Mouse (Mus musculus) layer of hippocampus, adult 11-12 months (tissue): ENCODE results near the gene Dock10.

ENCODE experiments used
- DNase-seq: peaks from one replicate; pipeline ENCODE4 v3.0.0; 2022; ENCODE audit warnings: low spot score

Dock10 gene

DNA sequence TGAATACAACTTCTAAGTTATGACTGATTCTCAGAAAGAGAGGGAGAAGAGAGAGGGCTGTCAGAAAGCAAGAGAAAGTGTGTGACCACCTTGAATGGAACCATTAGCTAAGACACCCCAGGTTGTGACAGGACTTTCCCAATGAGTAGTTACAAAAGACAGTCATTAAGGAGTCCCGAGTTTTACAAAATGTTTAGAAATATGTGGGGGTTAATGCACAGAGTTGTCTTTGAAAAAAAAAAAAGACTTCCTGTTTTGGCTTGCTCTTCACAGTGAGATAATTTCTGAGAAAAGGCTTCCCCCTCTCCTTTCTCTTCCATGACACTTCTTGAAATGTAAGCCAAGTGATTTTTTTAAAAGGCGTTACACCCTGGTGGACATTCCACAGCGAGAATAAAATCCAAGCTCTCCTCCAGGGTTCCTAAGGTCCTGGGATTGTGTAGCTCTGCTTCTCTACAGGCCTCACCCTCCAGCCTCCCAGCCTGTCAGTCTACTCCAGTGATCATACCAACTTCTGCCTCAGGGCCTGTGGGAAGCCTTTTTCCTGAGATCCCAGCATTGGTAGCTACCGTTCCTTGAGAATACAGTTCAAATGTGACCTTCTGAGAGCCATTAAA is 144.8 kb downstream of the Dock10 start:
- DNase-seq, result no peak

DNA sequence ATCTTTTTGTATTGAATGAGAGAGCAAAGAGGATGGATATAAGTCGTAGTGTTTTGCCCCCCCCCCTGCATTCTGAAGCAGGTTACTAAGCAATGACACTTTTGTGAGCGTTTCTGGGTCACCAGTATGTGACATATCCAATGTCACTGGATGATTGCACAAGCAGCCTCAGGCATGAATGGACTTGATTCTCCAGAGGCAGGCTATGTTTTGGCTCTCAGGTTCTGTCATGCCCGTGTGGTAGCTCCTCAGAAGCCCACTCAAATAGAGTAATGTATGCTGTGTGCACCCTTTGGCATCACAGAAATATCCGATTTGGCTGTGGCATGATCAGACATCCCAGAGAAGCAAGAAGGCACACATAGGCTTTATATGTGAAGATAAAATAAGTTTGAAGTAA is 150.8 kb downstream of the Dock10 start:
- no peak for DNase-seq

DNA sequence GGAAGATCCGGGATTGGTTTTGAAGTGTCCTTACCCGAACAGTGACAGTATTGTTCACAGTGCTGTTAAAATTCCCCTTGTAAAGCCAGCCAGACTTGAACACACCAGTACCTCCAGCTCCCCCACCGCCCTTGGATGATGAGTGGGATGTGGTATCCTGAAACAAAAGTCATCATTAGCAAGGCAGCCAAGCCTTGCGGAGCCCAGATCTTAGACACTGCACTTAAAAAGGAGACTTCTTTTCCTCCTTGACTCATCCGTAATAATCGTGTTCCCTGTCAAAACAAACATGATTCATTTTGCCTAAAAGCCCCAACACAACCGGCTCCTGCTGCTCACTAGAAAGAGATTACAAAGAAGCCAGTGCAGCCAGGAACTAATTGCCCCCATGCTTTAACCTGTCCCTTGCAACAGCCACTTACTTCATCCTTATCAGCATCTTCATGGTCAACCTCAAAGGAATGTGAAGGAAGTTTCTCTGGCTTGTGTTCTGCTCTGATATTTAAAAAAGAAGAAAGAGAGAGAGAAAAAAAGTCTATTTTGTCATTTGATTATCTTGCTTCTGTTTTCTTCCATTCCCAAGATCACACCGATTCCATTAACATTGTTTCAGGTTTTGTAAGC is 152.1 kb downstream of the Dock10 start:
- DNase-seq, result peak; percentile 28

DNA sequence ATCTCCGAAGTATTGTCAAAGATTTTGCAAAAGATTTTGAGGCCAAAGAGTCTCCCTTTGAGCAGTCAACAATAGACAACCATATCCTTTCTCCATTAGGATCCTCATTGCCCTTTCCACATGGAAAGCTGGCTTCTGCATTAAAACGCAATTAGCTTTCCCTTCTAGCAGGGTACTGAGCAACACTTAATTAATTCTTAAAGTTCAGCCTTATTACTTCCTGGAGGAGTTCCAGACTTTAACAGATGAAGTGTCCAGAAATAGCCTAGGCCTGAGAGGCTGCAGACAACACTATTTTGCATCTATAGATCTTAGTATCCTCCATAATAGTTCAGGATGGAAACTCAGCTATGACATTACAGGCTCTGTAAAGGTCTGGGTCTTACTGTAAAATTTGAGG is 154.0 kb downstream of the Dock10 start:
- DNase-seq, result no peak

DNA sequence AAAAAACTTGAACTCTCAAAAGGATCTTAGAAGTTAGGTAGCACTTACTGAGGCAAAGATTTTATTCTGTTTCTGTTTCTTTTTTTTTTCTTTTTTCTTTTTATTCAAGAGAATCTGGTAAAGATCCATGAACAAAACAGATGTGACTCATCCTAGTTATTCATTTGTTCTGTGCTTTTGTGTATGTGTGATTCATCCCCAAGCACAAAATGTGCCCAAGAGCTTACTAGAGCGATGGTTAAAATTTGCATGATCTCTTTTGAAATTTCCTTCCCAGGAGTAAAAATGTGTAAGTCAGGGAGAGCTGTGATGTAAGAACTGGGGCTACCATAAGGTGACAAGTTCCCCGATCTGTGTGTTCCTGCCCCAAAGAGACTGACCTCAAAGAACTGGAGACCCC is 155.2 kb downstream of the Dock10 start:
- DNase-seq, result no peak

DNA sequence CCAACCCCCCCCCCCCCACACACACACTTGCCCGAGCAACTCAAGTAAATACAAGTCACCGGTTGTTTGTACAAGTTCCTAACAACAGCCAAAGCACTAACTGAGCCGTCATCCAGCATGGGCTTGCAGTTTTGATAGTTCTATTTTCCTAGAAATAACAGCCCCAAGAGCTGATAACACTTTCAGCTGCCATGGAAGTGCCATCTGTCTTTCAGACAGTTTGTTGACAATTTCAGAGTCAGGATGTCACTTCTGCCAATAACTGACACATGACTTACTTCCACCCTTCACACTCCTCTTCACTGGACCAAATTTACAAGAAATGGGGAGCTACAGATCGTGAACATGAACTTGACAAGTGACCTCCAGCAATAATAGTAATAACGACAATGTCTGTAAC is 175.0 kb downstream of the Dock10 start:
- DNase-seq, result peak; percentile 24

DNA sequence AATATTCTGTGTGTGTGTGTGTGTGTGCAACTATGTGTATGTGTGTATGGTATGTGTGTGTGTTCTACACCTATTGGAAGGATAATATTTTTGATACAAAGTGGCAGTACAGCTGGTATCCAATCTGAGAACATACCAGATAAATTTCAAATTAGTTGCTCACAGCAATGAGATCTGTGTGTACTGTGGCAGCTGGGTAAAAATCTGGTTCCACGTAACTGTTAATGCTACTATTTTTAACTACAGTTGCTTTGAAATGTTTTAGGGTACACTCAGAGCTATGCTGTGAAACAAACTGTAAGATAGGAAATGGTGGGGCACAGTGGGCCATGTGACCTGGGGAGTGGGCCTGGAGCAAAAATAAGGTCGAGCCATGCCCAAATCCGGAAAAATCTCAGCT is 176.1 kb downstream of the Dock10 start:
- DNase-seq, result peak; percentile 64

DNA sequence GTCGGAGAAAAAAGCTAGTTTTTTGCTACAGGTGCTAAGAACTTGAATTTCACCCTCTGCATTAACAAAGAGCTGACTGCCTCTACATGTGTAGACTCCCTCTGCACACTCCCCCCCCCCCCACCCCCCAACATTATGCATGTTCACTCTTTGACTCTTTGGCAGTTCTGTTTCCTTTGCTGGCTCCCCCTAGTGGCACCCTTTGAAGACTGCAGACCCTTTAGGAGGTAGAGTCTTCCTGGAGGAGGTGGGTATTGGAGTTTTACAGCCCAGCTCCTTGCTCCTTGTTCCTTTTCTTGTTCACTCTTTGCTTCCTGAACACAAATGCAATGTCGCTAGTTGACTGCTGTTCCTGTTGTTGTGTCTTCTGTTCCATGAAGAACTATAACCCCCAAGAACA is 181.4 kb downstream of the Dock10 start:
- no peak for DNase-seq

DNA sequence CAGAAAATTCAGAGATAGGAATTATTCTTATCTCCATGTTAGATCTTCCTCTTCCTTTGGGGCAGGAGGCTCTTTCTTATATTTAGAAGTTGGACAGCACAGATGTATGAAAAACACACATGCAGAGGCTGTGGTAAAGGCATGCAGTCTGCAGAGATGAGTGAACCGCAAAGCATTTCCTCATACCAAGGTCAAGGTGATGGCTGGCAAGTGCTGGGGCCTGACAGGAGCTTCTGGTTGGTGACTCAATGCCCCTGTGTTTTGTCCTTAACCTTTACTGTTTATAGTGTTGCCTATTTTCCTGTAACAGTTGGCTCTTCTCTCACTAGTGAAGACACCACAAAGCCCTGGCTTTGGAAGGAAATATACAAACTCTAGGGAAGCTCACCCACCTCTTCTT is 201.9 kb downstream of the Dock10 start:
- no peak for DNase-seq

DNA sequence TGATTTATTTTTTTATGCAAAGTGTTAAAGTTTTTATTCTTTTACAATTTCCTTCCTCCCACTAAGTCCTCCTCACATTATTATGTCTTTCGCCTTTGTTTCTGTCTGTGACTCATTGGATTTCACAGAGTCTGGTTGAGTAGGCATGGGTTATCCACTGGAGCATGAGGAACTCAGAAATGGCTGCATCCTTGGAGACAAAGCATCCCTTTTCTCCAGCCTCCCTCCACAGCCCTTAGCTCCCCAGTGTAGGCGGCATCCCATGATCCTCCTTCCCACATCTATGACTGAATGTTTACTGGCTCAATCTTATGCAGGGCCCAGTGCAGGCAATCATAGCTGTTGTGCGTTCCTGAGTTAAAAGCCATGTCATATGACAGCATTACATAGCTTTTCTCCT is 216.8 kb downstream of the Dock10 start:
- no peak for DNase-seq

DNA sequence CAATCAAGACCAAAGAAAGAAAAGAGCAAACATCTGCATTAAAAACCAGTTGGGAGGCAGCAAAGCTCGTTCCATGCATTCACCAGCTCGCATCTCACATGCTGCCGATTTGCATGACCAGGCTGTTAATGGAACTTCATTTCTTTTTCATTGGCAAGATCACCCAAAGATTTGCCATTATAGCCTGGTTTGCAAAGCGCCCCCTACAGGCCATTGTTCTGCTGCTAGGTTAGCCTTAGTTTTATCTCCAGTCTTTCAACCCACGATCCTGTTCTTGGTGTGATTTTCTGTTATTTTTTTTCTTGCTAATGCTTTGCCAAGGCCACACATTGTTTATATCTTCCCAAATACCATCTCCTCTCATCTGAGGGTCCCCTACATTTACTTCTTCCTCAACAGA is 236.1 kb downstream of the Dock10 start:
- no peak for DNase-seq

DNA sequence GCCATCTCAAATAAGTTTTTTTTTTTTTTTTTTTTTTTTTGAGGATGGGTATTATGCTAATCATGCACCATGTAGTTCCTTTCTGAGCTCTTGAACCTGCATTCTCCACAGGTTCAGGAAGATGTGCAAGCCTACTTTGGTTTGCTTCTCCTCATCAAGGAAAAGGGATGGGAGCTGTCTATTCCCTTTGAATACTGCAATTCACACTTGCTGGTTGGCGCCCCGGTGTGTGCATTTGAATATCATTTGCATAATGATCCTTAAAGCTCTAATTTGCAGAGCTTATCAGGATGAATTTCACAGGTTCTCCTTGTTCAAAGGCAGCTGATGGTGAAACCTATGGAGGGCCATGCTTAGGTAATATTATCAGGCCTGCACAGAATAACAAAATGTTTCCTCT is 237.9 kb downstream of the Dock10 start:
- no peak for DNase-seq

DNA sequence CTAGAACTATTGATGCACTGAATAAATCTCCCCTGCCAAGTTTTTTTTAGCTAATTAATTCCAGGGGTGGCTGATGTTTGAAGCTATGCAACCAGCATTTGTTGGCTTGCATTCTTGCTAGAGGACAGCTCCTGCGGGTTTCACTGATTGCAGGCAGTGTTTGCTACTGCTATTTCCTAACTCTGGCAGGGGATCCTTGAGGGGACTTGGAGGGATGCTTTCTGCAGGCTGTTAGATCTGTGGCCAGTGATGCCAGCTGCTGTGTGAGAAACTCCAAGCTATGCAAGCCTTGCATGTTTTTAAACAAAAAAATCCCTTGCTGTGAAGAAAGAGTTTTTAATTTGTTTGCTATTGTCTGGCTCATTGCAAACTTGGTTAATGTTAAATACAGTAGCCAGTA is 238.4 kb downstream of the Dock10 start:
- no peak for DNase-seq

DNA sequence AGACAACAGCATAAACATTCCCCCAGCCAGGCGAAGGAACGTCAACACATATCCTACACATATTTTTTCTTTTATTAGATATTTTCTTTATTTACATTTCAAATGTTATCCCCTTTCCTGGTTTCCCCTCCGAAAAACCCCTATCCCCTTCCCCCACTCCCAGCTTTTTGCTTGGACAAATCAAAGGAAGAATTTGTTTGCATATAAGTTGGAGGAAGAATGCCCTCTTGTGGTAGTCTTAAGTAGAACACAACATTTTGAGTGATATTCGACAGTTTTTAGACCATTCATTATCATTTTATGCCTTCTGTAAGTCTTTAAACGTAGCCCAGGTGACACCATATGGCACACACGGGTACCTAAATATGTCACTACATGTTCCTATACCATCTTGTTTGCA is 242.5 kb downstream of the Dock10 start:
- DNase-seq, result no peak

DNA sequence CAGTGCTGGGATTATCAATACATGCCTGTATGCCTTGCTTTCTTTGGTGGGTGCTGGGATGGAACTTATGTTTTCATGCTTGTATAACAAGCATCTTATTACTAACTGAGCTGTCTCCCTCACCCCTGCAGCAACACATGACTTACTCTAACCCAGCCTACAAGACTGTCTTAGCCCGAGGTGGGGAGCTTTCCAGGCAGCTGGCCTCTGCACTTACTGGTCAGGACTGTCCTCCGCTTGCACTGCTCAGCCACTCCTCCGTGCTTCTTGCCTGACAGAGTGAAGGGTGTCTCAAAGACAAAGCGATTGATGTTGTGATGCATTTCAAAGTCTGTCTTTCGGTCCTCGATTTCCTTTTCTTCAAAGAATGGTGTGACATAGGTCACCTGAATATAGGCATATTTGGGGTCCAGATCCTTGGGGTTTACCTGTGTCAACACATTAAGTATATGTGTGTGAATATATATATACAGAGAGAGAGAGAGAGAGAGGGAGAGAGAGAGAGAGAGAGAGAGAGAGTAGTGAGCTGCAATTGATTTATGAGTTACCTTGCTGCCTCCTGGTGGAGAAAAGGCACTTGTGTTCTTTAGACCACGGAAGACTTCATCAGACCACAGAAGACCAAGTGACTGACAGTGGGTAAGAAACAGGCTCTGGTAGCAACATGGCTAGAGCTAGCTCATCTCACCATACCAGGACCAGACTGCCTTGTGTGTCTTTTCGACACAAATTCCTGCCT is 245.9 kb downstream of the Dock10 start:
- DNase-seq, result peak; percentile 28

DNA sequence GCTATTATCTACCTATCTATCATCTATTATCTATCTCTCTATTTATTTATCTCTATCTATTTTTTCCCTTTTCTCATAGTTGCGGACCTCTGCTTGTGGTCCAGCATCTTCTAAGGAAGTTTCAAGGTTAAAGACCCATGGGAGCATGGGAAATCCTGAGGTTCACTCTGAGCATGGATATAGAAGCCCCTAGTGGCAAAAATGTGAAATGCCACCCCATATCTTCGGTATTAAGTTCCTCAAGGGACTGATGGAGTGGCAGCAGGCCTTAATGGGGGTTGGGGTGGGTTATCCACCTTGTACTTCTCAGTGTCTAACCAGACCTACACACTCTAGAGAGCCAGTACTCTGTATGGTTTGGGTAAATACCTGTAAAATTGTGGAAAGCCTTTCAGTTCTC is 253.6 kb downstream of the Dock10 start:
- DNase-seq, result no peak

DNA sequence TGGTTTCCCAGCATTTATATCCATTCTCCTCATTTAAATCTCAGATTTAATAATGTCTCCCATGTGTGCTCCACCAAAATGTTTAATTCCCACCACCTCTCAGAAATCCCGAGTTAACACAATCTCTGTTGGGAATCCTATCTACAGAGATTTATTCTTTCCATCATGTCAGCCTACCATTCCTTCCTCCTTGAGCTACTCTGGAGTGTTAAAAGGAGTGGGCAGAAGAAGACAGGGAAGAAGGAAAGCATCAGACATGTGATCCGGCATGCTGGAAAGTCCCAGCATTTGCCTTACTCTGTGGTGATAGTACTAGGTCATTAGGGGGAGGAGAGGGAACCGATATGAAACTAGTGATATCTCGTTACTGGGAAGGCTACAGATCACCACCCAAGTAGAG is 254.2 kb downstream of the Dock10 start:
- DNase-seq, result no peak

DNA sequence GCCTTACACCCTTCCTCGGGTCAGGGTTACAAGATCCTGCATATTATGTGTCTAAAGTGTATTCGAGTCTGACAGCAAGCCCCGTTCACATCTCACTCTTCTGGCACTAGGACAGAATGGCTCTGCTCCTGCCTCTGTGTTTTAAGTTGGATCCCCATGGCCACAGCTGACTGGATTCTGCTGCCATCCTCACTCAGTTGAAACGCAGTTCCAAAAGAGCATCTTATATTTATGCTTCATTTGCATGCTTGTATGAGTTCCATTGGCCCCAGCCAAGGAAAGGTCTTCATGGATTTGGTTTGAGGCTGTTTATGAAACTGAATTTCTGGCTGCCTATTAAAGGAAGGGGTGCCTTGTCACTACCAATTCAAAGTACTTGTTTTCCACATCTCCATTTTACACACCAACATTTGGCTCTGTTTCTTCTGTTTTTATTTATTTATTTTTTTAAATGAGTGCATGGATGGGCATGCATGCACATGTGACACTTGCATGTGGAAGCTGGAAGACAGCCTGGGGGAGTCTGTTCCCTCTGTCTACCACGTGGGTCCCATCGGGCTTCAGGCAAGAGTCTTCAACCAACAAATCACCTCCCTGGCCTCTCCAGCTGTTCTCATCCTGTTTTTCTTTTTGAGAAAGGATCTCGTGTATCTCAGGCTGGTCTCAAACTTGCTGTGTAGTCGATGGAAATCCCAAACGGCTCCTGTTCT is 255.7 kb downstream of the Dock10 start:
- no peak for DNase-seq

DNA sequence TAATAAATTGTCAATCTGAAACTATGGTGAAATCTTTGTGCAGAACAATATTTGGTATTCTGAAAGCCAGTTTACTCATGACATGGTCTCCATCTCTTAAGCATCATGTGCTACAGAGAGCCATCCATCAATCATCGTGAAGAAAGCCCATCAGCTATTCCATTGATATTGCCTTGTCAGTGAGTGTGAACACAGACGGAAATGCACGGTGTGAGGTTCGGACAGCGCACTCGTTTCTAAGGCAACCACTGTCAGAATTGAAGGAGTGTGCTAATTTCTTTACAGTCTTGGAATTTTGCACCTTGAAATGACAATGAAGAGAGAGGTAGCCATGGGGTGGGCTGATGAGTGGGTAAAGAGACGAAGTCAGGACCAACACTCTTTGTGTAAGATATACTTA is 259.1 kb downstream of the Dock10 start:
- DNase-seq, result no peak

DNA sequence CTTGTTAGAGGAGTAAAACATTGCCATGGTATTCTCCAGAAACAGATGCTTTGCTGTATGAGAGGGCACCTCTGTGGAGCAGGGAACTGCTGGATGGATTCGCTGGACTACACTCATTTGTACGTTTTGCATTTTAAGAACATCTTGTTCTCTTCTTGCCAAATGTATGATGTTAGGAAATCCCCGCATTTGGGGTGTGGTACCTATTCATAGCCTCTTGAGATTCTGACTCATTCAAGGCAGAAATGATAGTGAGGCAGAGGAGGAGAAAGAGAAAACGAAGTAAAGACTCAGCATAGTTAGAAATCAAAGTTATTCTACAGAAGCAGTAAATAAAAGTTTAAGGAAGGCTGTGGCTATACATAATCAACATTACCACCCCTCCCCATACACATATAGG is 262.0 kb downstream of the Dock10 start:
- DNase-seq, result no peak

DNA sequence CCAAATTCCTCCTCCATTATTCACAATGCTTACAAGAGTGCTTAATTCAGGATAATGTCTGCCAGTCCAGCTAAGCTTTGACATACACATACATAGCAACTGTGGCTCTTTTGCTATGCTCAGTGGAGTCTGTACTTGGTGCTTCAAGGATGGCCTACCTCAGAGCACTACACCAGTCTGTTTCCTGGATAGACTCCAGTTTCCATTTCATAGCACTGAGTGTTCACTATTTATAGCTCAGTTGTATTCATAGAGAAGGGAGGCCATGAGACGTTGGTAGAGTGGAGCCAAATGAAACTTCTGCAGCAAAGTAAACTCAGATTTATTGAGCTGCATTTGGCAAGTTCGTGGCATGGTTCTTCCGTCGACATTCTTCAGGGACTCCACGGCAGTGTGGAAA is 274.9 kb downstream of the Dock10 start:
- DNase-seq, result no peak

DNA sequence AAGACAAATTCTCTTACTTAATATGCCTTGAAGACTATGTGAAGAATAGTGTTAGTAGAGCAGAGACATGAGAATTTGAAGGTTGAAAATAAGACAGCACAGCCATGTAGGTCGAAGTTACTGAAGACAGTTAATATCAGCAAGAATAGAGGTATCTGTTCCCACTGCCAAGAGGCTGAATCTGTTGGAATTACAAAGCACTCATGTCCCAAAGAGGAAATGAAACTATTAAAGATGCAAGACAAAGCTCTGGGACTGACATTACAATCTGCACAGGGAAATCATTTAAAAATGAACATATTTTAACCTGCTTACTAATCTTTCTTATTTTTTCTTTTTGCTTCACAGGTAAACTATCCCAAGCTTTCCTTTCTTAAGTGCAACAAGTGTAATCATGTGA is 283.4 kb downstream of the Dock10 start:
- DNase-seq, result no peak

DNA sequence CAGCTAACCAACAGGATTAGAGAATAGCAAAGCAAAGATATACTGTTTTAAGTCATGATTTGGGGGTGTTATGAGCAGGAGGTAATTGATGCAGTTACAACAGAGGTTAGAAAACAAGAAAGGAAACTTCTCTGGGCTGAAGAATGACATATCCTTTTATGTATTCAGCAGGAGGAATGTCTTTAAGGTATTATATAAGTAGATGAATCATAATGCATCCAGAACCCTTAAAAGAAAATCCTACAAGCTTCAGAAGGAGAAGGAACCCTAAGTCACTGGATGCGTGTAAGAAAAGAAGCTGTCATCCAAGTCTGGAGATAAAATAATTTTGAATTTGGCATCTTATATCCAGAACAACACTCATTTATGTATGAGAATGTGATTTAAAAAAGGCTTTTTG is 285.9 kb downstream of the Dock10 start:
- DNase-seq, result no peak
